Mouse (Mus musculus) hindbrain, postnatal 0 days (tissue): ENCODE results near the gene Lrrc17. TPM values are rescaled to one million over a fixed set of nuclear protein-coding genes. Genes with fewer than 3 reads are reported as not detected.

ENCODE experiments used
- ATAC-seq: fragments of 200-750 bp; cut with Nextera tagmentation; 2 replicates; pipeline ENCODE4 v1.8.0; 2017; ENCODE audit warnings: mild to moderate bottlenecking, moderate TSS enrichment, moderate library complexity
- DNase-seq: peaks from one replicate; pipeline ENCODE4 v3.0.0-alpha.2; 2015; ENCODE audit warnings: low spot score
- H3K27ac ChIP-seq: fragments of 300-500 bp; sonication (generic); 2 replicates; pipeline ENCODE4 v1.5.1; 2014; ENCODE audit warnings: mild to moderate bottlenecking
- H3K27me3 ChIP-seq: fragments of 300-500 bp; sonication (generic); 2 replicates; pipeline ENCODE4 v1.6.1; 2014; ENCODE audit warnings: low read length, mixed read lengths; ENCODE audit not compliant: insufficient read depth
- H3K36me3 ChIP-seq: fragments of 300-500 bp; sonication (generic); 2 replicates; pipeline ENCODE4 v1.6.1; 2014; ENCODE audit warnings: low read length, mixed read lengths; ENCODE audit not compliant: insufficient read depth
- H3K4me1 ChIP-seq: fragments of 300-500 bp; sonication (generic); 2 replicates; pipeline ENCODE4 v1.6.1; 2014; ENCODE audit warnings: antibody characterized with exemption, low read length, mixed read lengths; ENCODE audit not compliant: insufficient read depth
- H3K4me2 ChIP-seq: fragments of 300-500 bp; sonication (generic); 2 replicates; pipeline ENCODE4 v1.6.1; 2014; ENCODE audit warnings: low read depth, mild to moderate bottlenecking, low read length, moderate library complexity, mixed read lengths
- H3K4me3 ChIP-seq: fragments of 300-500 bp; sonication (generic); 2 replicates; pipeline ENCODE4 v1.5.1; 2014; ENCODE audit warnings: low read length
- H3K9ac ChIP-seq: fragments of 300-500 bp; sonication (generic); replicated peaks from 2 replicates; pipeline ENCODE4 v1.6.1; 2014; ENCODE audit warnings: mild to moderate bottlenecking, low read length, moderate library complexity, mixed read lengths
- H3K9me3 ChIP-seq: fragments of 300-500 bp; sonication (generic); 2 replicates; pipeline ENCODE4 v1.6.1; 2016; ENCODE audit warnings: low read length, mixed read lengths
- CTCF ChIP-seq: IDR thresholded peaks from 2 replicates; pipeline ENCODE4 v1.5.1; 2016; ENCODE audit warnings: antibody characterized with exemption, control low read depth, low read depth
- whole genome bisulfite sequencing: fragments of 180-500 bp; shearing (Covaris S2); extraction: QIAGEN DNeasy Blood & Tissue Kit; methylation state at CpG from one replicate; pipeline ENCODE4 v1.1.7; 2014; 5-methylcytosine and 5-hydroxymethylcytosine counted together
- polyA plus RNA-seq: library from polyadenylated mRNA; unstranded; fragments of >200 nt; fragmentation: Nextera tagmentation; extraction: Ambion mirVana; gene quantifications from 2 replicates; pipeline ENCODE4 v1.2.1, GENCODE M21; 2015
- total RNA-seq: library from RNA; depleted of rRNA; stranded (reverse); fragments of >200 nt; gene quantifications from 2 replicates; pipeline ENCODE4 v1.2.3, GENCODE M21; 2014

Gene Lrrc17
- total and polyA plus RNA-seq, 2 experiments from 2014 or later = 1.9 to 3.9 TPM

- H3K36me3 ChIP-seq = no peaks in the 10 kb centered on the region
- no peak overlapping the region for H3K27ac ChIP-seq
- H3K4me1 ChIP-seq = no peaks in the 10 kb centered on the region
- DNase-seq = no peak
- no peaks in the 10 kb centered on the region for H3K27me3 ChIP-seq
- 55% methylated on average over 4 of the region's 4 CpGs for WGBS
- H3K4me3 ChIP-seq = no peak overlapping the region
- TF ChIP-seq CTCF = no peak
- no peak for ATAC-seq
- H3K4me2 ChIP-seq = no peak overlapping the region
- no peaks in the 10 kb centered on the region for H3K9me3 ChIP-seq
- no peak overlapping the region for H3K9ac ChIP-seq
Observed at GRCm38 (mm10) chr5:21518207-21518606, 25.2 kb upstream of the Lrrc17 start.

DNA sequence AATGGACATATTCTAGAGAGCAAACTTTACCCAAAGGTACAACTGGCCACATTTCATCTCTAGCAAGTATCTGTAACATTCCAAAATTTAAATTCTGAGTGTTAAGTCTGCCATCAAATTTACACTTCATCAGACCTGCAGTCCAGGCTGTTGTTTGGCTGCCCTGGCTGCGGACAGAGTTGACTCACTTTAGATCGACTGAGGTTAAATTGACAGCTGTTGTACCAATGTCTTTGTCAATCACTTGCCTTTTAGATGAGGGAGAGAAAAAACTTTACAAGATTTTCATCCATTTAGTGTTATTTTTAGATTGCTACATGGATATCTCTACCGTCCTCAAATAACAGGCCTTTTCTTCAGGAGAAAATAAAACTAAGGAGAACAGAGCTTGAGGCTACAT is 24.2 kb upstream of the Lrrc17 start:
- no peaks in the 10 kb centered on the region for H3K27me3 ChIP-seq
- no peak overlapping the region for H3K4me2 ChIP-seq
- no peak overlapping the region for H3K9ac ChIP-seq
- no peak overlapping the region for H3K4me3 ChIP-seq
- TF ChIP-seq CTCF = no peak
- H3K36me3 ChIP-seq = no peaks in the 10 kb centered on the region
- ATAC-seq (no peak), DNase-seq (no peak)
- H3K4me1 ChIP-seq = no peaks in the 10 kb centered on the region
- no peaks in the 10 kb centered on the region for H3K9me3 ChIP-seq
- 81% methylated on average over 3 of the region's 3 CpGs for WGBS
- no peak overlapping the region for H3K27ac ChIP-seq

- H3K4me2 ChIP-seq = no peak overlapping the region
- DNase-seq (no peak), ATAC-seq (no peak)
- peaks cover 3% of the 10 kb centered on the region; the same call in 1 of the 2 replicates for H3K9me3 ChIP-seq
- H3K4me1 ChIP-seq = no peaks in the 10 kb centered on the region
- 16% methylated on average over 11 of the region's 11 CpGs for WGBS
- H3K36me3 ChIP-seq = no peaks in the 10 kb centered on the region
- H3K27me3 ChIP-seq = no peaks in the 10 kb centered on the region
- TF ChIP-seq CTCF = no peak
- no peak overlapping the region for H3K9ac ChIP-seq
- no peak overlapping the region for H3K4me3 ChIP-seq
- H3K27ac ChIP-seq = no peak overlapping the region
Observed at GRCm38 (mm10) chr5:21526835-21527485, 16.4 kb upstream of the Lrrc17 start.

DNA sequence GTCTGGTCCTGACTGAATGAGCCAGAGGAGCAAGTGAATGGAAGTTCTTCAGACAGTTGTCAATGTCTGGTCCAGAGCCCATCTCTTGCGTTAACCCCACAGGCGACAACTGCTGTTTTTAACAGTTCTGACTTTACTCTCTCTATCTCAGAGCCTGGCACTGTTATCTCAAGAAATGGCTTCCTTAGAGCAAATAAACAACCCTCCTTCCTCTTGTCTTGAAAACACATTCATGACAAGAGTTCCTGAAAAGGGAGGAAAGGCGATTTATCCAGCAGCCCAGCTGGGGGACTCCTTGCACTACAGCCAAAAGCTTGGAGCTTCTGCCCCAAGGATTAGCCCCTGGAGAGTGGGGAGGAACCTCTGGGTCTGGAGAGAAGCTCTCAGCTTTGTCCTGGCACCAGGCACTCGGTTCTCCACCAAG is 15.9 kb upstream of the Lrrc17 start:
- Histone ChIP-seq H3K4me2 (no peak overlapping the region), H3K27ac (no peak overlapping the region), H3K4me1 (no peaks in the 10 kb centered on the region), H3K36me3 (no peaks in the 10 kb centered on the region), H3K9ac (no peak overlapping the region), H3K4me3 (no peak overlapping the region), H3K9me3 (peaks cover 3% of the 10 kb centered on the region; the same call in 1 of the 2 replicates), H3K27me3 (no peaks in the 10 kb centered on the region)
- WGBS = 29% methylated on average over 4 of the region's 4 CpGs
- ATAC-seq (no peak), DNase-seq (no peak)
- no peak for TF ChIP-seq CTCF

GRCm38 (mm10) chr5:21528068-21528842 is 15.1 kb upstream of the Lrrc17 start:
- no peak for TF ChIP-seq CTCF
- H3K36me3 ChIP-seq = no peaks in the 10 kb centered on the region
- no peaks in the 10 kb centered on the region for H3K27me3 ChIP-seq
- DNase-seq (no peak), ATAC-seq (no peak)
- 80% methylated on average over 15 of the region's 15 CpGs for WGBS
- peaks cover 3% of the 10 kb centered on the region; the same call in 1 of the 2 replicates for H3K9me3 ChIP-seq
- no peak overlapping the region for H3K4me3 ChIP-seq
- H3K4me2 ChIP-seq = no peak overlapping the region
- H3K4me1 ChIP-seq = no peaks in the 10 kb centered on the region
- no peak overlapping the region for H3K9ac ChIP-seq
- no peak overlapping the region for H3K27ac ChIP-seq

GRCm38 (mm10) chr5:21529110-21529720 is 14.1 kb upstream of the Lrrc17 start:
- Histone ChIP-seq H3K9ac (no peak overlapping the region), H3K27me3 (no peaks in the 10 kb centered on the region), H3K27ac (no peak overlapping the region), H3K4me2 (no peak overlapping the region), H3K4me3 (no peak overlapping the region), H3K9me3 (peaks cover 3% of the 10 kb centered on the region; the same call in 1 of the 2 replicates), H3K36me3 (no peaks in the 10 kb centered on the region), H3K4me1 (no peaks in the 10 kb centered on the region)
- DNase-seq (no peak), ATAC-seq (no peak)
- 89% methylated on average over 8 of the region's 8 CpGs for WGBS
- TF ChIP-seq CTCF = no peak
